Mouse (Mus musculus) midbrain, postnatal 0 days (tissue): ENCODE results near the gene Izumo1. TPM values are rescaled to one million over a fixed set of nuclear protein-coding genes. Genes with fewer than 3 reads are reported as not detected.
A peak's percentile ranks its signal among the peaks of the same experiment; 100 is the strongest.
"Not testable (repeated sequence)": the region's sequence is repeated elsewhere in the genome, so short reads cannot be mapped to it uniquely, and the experiment has no call there.

Experiments used
- ATAC-seq: fragments of 200-750 bp; cut with Nextera tagmentation; 2 replicates; pipeline ENCODE4 v1.8.0; 2017; ENCODE audit warnings: moderate number of reproducible peaks, mild to moderate bottlenecking, moderate TSS enrichment, moderate library complexity; ENCODE audit not compliant: low FRiP score
- DNase-seq: peaks from one replicate; pipeline ENCODE4 v3.0.0-alpha.2; 2015; ENCODE audit warnings: low spot score
- H3K27ac ChIP-seq: fragments of 300-500 bp; sonication (generic); 2 replicates; pipeline ENCODE4 v1.5.1; 2014; ENCODE audit warnings: low read depth, mild to moderate bottlenecking, low read length, mixed read lengths
- H3K27me3 ChIP-seq: fragments of 300-500 bp; sonication (generic); 2 replicates; pipeline ENCODE4 v1.6.1; 2014; ENCODE audit warnings: low read length, control low read depth, mixed read lengths; ENCODE audit not compliant: insufficient read depth
- H3K36me3 ChIP-seq: fragments of 300-500 bp; sonication (generic); 2 replicates; pipeline ENCODE4 v1.6.1; 2014; ENCODE audit warnings: low read length, control low read depth, mixed read lengths; ENCODE audit not compliant: insufficient read depth
- H3K4me1 ChIP-seq: fragments of 300-500 bp; sonication (generic); 2 replicates; pipeline ENCODE4 v1.6.1; 2014; ENCODE audit warnings: mild to moderate bottlenecking, control low read depth, antibody characterized with exemption, low read length, mixed read lengths; ENCODE audit not compliant: insufficient read depth
- H3K4me2 ChIP-seq: fragments of 300-500 bp; sonication (generic); 2 replicates; pipeline ENCODE4 v1.6.1; 2014; ENCODE audit warnings: low read depth, mild to moderate bottlenecking, low read length, mixed read lengths; ENCODE audit not compliant: poor library complexity, severe bottlenecking
- H3K4me3 ChIP-seq: fragments of 300-500 bp; sonication (generic); 2 replicates; pipeline ENCODE4 v1.5.1; 2014; ENCODE audit warnings: low read depth, mild to moderate bottlenecking, low read length, moderate library complexity
- H3K9ac ChIP-seq: fragments of 300-500 bp; sonication (generic); replicated peaks from 2 replicates; pipeline ENCODE4 v1.6.1; 2014; ENCODE audit warnings: mild to moderate bottlenecking, low read length, moderate library complexity, mixed read lengths; ENCODE audit not compliant: poor library complexity, severe bottlenecking
- H3K9me3 ChIP-seq: fragments of 300-500 bp; sonication (generic); 2 replicates; pipeline ENCODE4 v1.6.1; 2016; ENCODE audit warnings: low read length, control low read depth
- CTCF ChIP-seq: IDR thresholded peaks from 2 replicates; pipeline ENCODE4 v1.5.1; 2016; ENCODE audit warnings: antibody characterized with exemption, mild to moderate bottlenecking
- WGBS: fragments of 180-500 bp; shearing (Covaris S2); extraction: QIAGEN DNeasy Blood & Tissue Kit; methylation state at CpG from one replicate; pipeline ENCODE4 v1.1.7; 2014; 5-methylcytosine and 5-hydroxymethylcytosine counted together
- polyA plus RNA-seq: library from polyadenylated mRNA; unstranded; fragments of >200 nt; fragmentation: Nextera tagmentation; extraction: Ambion mirVana; gene quantifications from 2 replicates; pipeline ENCODE4 v1.2.1, GENCODE M21; 2015
- total RNA-seq: library from RNA; depleted of rRNA; stranded (reverse); fragments of >200 nt; gene quantifications from 2 replicates; pipeline ENCODE4 v1.2.3, GENCODE M21; 2014

Izumo1 gene
- total and polyA plus RNA-seq, 2 experiments from 2014 or later = 0.11 TPM; not detected in 1

- H3K9ac ChIP-seq = no peak overlapping the region
- no peak for ATAC-seq
- no peak overlapping the region for H3K4me2 ChIP-seq
- WGBS = 85% methylated on average over 4 of the region's 4 CpGs
- H3K4me3 ChIP-seq = no peak overlapping the region
- H3K4me1 ChIP-seq = peaks cover 9% of the 10 kb centered on the region; the same call in 1 of the 2 replicates
- no peaks in the 10 kb centered on the region for H3K36me3 ChIP-seq
- no peaks in the 10 kb centered on the region for H3K27me3 ChIP-seq
- H3K27ac ChIP-seq = no peak overlapping the region
- H3K9me3 ChIP-seq = no peaks in the 10 kb centered on the region
- no peak for DNase-seq
- no peak for TF ChIP-seq CTCF
Observed at GRCm38 (mm10) chr7:45646671-45647070, 25.1 kb downstream of the Izumo1 start.

- ATAC-seq = no peak
- 87% methylated on average over 8 of the region's 8 CpGs for whole genome bisulfite sequencing
- no peaks in the 10 kb centered on the region for H3K27me3 ChIP-seq
Observed at GRCm38 (mm10) chr7:45649351-45649750, 27.7 kb downstream of the Izumo1 start.

GRCm38 (mm10) chr7:45650484-45650883 lies 28.9 kb downstream of the Izumo1 start:
- not testable (repeated sequence) for H3K27me3 ChIP-seq, H3K36me3 ChIP-seq, H3K4me3 ChIP-seq, H3K27ac ChIP-seq, DNase-seq, ATAC-seq, H3K9ac ChIP-seq, H3K4me1 ChIP-seq, H3K9me3 ChIP-seq, H3K4me2 ChIP-seq
- WGBS = 94% methylated on average over 19 of the region's 20 CpGs

More at GRCm38 (mm10) chr7:45649351-45649750, 27.7 kb downstream of the Izumo1 start:
- no peak overlapping the region for H3K4me3 ChIP-seq
- no peak overlapping the region for H3K9ac ChIP-seq
- H3K9me3 ChIP-seq = no peaks in the 10 kb centered on the region
- DNase-seq = no peak
- H3K4me2 ChIP-seq = no peak overlapping the region
- no peak for TF ChIP-seq CTCF
- H3K4me1 ChIP-seq = peaks cover 6% of the 10 kb centered on the region; the same call in 1 of the 2 replicates
- no peak overlapping the region for H3K27ac ChIP-seq
- no peaks in the 10 kb centered on the region for H3K36me3 ChIP-seq

GRCm38 (mm10) chr7:45654424-45655047 lies 32.9 kb downstream of the Izumo1 start:
- WGBS = 22% methylated on average over 17 of the region's 17 CpGs
- DNase-seq (peak; percentile 42), ATAC-seq (peak; percentile 34; the same call in 1 of the 2 replicates)

GRCm38 (mm10) chr7:45660746-45661478 lies 39.3 kb downstream of the Izumo1 start:
- no peak for TF ChIP-seq CTCF
- H3K36me3 ChIP-seq = no peaks in the 10 kb centered on the region
- H3K4me3 ChIP-seq = no peak overlapping the region
- 86% methylated on average over 11 of the region's 11 CpGs for WGBS
- ATAC-seq (no peak), DNase-seq (no peak)
- H3K4me1 ChIP-seq = no peaks in the 10 kb centered on the region
- no peak overlapping the region for H3K4me2 ChIP-seq
- H3K27ac ChIP-seq = no peak overlapping the region
- no peak overlapping the region for H3K9ac ChIP-seq
- no peaks in the 10 kb centered on the region for H3K27me3 ChIP-seq
- H3K9me3 ChIP-seq = no peaks in the 10 kb centered on the region

More at GRCm38 (mm10) chr7:45654424-45655047, 32.9 kb downstream of the Izumo1 start:
- H3K27ac ChIP-seq = no peak overlapping the region; the same call in 1 of the 2 replicates
- no peaks in the 10 kb centered on the region for H3K9me3 ChIP-seq
- H3K27me3 ChIP-seq = no peaks in the 10 kb centered on the region
- H3K4me1 ChIP-seq = peaks cover 3% of the 10 kb centered on the region
- H3K9ac ChIP-seq = no peak overlapping the region
- no peak overlapping the region for H3K4me3 ChIP-seq
- H3K36me3 ChIP-seq = no peaks in the 10 kb centered on the region
- H3K4me2 ChIP-seq = peak overlapping the region; percentile 15; the same call in 1 of the 2 replicates
- no peak for TF ChIP-seq CTCF

- not testable (repeated sequence) for H3K4me2 ChIP-seq, H3K36me3 ChIP-seq, H3K4me1 ChIP-seq, H3K9ac ChIP-seq, H3K4me3 ChIP-seq, H3K27ac ChIP-seq, H3K9me3 ChIP-seq, ATAC-seq, DNase-seq, H3K27me3 ChIP-seq
- 89% methylated on average over 6 of the region's 6 CpGs for WGBS
Observed at GRCm38 (mm10) chr7:45661702-45662101, 40.1 kb downstream of the Izumo1 start.
